Mouse (Mus musculus): ENCODE measurements around the gene Gm1140. TPM values are rescaled to one million over a fixed set of nuclear protein-coding genes. Genes with fewer than 3 reads are reported as not detected.
"Not testable (repeated sequence)": the region's sequence is repeated elsewhere in the genome, so short reads cannot be mapped to it uniquely, and the experiment has no call there.

Gene Gm1140
- not detected in 2 replicates for polyA plus RNA-seq (2014; fragmentation: Nextera tagmentation; extraction: Ambion mirVana)

DNA sequence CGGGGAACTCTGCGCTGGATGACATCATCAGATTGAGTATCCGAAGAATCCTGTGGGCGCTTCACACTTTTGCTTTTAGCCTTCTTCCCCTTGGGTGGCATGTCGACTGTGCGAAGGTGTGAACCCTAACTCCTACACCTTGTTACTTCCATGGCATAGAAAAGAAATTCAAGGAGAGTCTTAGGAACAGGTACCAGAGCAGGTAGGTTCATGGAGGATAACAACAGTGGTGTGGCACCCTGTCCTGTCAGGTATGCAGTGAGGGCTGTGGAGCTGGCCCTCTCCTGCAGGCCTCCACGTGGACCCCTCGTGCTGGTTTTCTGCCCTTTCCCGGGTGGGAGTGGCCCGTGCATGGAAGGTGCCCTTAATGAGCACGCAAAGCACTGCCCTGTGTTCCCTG, at the start of gene Gm1140:
Gm1140 (minus strand) TSS at position 101 of the 400 bp plus-strand sequence.
- H3K9me3 ChIP-seq (ENCODE audit: control insufficient read depth, low read length); ATAC-seq (ENCODE audit: low FRiP score); H3K27me3 ChIP-seq (ENCODE audit: control insufficient read depth, insufficient read depth, low read length); H3K36me3 ChIP-seq (replicated peaks; ENCODE audit: control insufficient read depth, insufficient read depth); DNase-seq (ENCODE audit: low spot score); H3K9ac ChIP-seq; H3K4me3 ChIP-seq (replicated peaks; ENCODE audit: low read length); H3K4me2 ChIP-seq (replicated peaks); H3K4me1 ChIP-seq (replicated peaks; ENCODE audit: control insufficient read depth, insufficient read depth, low read length); H3K27ac ChIP-seq: not testable (repeated sequence)
- WGBS = 83% methylated on average over 4 of the region's 11 CpGs

DNA sequence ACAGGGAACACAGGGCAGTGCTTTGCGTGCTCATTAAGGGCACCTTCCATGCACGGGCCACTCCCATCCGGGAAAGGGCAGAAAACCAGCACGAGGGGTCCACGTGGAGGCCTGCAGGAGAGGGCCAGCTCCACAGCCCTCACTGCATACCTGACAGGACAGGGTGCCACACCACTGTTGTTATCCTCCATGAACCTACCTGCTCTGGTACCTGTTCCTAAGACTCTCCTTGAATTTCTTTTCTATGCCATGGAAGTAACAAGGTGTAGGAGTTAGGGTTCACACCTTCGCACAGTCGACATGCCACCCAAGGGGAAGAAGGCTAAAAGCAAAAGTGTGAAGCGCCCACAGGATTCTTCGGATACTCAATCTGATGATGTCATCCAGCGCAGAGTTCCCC, 2.0 kb upstream of the Gm1140 start, which contains the start of gene Gm14692:
Gm14692 (plus strand) TSS at position 301 of the 400 bp plus-strand sequence.
- H3K9me3 ChIP-seq (ENCODE audit: control insufficient read depth, low read length); H3K27me3 ChIP-seq (ENCODE audit: control insufficient read depth, insufficient read depth, low read length); H3K36me3 ChIP-seq (replicated peaks; ENCODE audit: control insufficient read depth, insufficient read depth); H3K4me1 ChIP-seq (replicated peaks; ENCODE audit: control insufficient read depth, insufficient read depth, low read length); H3K4me3 ChIP-seq (replicated peaks; ENCODE audit: low read length); H3K9ac ChIP-seq; ATAC-seq (ENCODE audit: low FRiP score); DNase-seq (ENCODE audit: low spot score); H3K27ac ChIP-seq; H3K4me2 ChIP-seq (replicated peaks): not testable (repeated sequence)
- 85% methylated on average over 5 of the region's 10 CpGs for WGBS

Other genes with a start within 250 kb of the Gm1140 start
- not detected in 2 replicates for gene Gm14692, start 2.1 kb upstream of the Gm1140 start, polyA plus RNA-seq (2014; fragmentation: Nextera tagmentation; extraction: Ambion mirVana)
- not detected in 2 replicates for gene 4933436I01Rik, start 227.9 kb upstream of the Gm1140 start, polyA plus RNA-seq (2014; fragmentation: Nextera tagmentation; extraction: Ambion mirVana)

Data from hindbrain, embryonic 14.5 days (tissue).